Comparison of ENCODE assay signal across 8 mouse cellular contexts in the genomic region with DNA sequence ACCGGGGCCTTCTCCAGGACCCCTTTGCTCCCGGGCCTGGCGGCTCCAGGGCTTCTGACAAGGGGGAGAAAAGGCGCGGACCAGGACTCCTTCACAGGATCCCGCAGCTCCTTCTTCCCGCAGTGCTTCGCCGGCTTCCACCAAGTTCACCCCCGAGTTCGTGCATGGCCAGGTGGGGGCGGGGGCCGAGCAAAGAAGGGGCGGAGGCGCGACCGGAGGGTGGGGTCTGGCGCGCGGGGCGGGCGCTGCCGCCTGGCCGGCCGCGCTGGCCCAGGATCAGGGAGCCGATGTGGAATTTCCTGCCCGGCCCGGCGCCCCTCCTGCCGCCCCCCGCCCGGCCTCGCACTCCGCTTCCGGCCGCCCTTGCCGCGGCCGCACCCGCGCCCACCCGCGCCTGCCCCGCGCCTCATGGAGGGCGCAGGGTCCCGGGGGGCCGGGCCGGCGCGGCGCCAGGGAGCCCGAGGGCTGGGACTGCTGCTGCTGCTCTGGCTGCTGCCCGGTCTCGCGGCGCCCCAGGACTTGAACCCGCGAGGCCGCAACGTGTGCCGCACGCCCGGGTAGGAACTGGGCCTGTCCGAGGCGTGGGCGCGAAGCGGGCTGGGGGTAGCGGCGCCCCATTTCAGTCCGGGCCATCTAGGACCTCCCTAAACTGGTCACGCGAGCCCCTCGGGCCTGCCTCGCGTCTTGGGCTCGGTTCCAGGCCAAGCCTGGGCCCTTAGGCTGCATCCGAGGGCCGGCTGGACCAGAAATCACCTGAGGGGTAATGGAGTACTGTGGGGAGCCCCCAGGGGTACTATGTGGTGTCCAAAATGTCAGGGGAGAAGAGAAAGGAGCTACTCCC. TPM values are rescaled to one million over a fixed set of nuclear protein-coding genes. Genes with fewer than 3 reads are reported as not detected.
DNase-seq lines count a peak whose midpoint lies in the region; ATAC-seq and TF ChIP-seq lines count a peak whose summit lies in the region.

A gene (plus strand): TSS at position 312 of the 841 bp plus-strand sequence.

- ATAC-seq in intestine, embryonic 16.5 days: peak; percentile 64
- ATAC-seq in lung, embryonic 15.5 days (ENCODE audit: borderline replicate concordance, extremely low read depth, low FRiP score, low TSS enrichment): peak; percentile 77
- ATAC-seq in stomach, embryonic 14.5 days (ENCODE audit: insufficient number of reproducible peaks, insufficient read depth, low FRiP score, low read depth): peak; percentile 72

- H3K9ac ChIP-seq in intestine, embryonic 16.5 days (ENCODE audit: low read depth, low read length): peak within 1 kb of the TSS; percentile 85
- H3K9ac ChIP-seq in lung, embryonic 15.5 days: peak within 1 kb of the TSS; percentile 71
- peak within 1 kb of the TSS; percentile 79 for H3K9ac ChIP-seq in stomach, embryonic 14.5 days (replicated peaks; ENCODE audit: low read depth, low read length)

- TF ChIP-seq CTCF in bone marrow macrophage, adult 2 months (IDR thresholded peaks at IDR 0.05; ENCODE audit: low read depth, low read length): no peak
- TF ChIP-seq CTCF in cerebellum, adult 2 months (IDR thresholded peaks at IDR 0.05; ENCODE audit: borderline replicate concordance, insufficient read depth, low read depth, low read length): no peak

- 2% methylated on average over 74 of the region's 81 CpGs for WGBS in intestine, embryonic 16.5 days
- WGBS in lung, embryonic 15.5 days: 2% methylated on average over 52 of the region's 81 CpGs
- WGBS in stomach, embryonic 14.5 days: 1% methylated on average over 71 of the region's 81 CpGs
- 6% methylated on average over 77 of the region's 81 CpGs for WGBS in cerebellum, adult 2 months

- peaks cover 3% of the 10 kb centered on the region; the same call in 1 of the 2 replicates for H3K4me1 ChIP-seq in bone marrow macrophage, adult 2 months (ENCODE audit: control insufficient read depth, insufficient read depth, low read length)
- peaks cover 34% of the 10 kb centered on the region for H3K4me1 ChIP-seq in intestine, embryonic 16.5 days (ENCODE audit: control insufficient read depth, insufficient read depth, low read length)
- H3K4me1 ChIP-seq in lung, embryonic 15.5 days: peaks cover 52% of the 10 kb centered on the region
- peaks cover 27% of the 10 kb centered on the region; the same call in 1 of the 2 replicates for H3K4me1 ChIP-seq in stomach, embryonic 14.5 days (ENCODE audit: control insufficient read depth, insufficient read depth, low read length)
- no peaks in the 10 kb centered on the region for H3K4me1 ChIP-seq in cerebellum, adult 2 months (ENCODE audit: control insufficient read depth, insufficient read depth, low read length)

- H3K4me3 ChIP-seq in bone marrow macrophage, adult 2 months (ENCODE audit: insufficient read depth, low read length): peak within 1 kb of the TSS; percentile 16
- peak within 1 kb of the TSS; percentile 71 for H3K4me3 ChIP-seq in intestine, embryonic 16.5 days (ENCODE audit: low read length)
- H3K4me3 ChIP-seq in lung, embryonic 15.5 days: peak within 1 kb of the TSS; percentile 60
- H3K4me3 ChIP-seq in stomach, embryonic 14.5 days (ENCODE audit: low read depth, low read length): peak within 1 kb of the TSS; percentile 61
- no peak within 1 kb of the TSS for H3K4me3 ChIP-seq in cerebellum, adult 2 months (replicated peaks; ENCODE audit: insufficient read depth, low read depth, low read length)

- H3K4me2 ChIP-seq in intestine, embryonic 16.5 days (ENCODE audit: low read depth, low read length): peak within 1 kb of the TSS; percentile 89
- peak within 1 kb of the TSS; percentile 76 for H3K4me2 ChIP-seq in lung, embryonic 15.5 days
- peak within 1 kb of the TSS; percentile 77 for H3K4me2 ChIP-seq in stomach, embryonic 14.5 days (replicated peaks; ENCODE audit: low read depth, low read length)

- H3K9me3 ChIP-seq in intestine, embryonic 16.5 days (ENCODE audit: control insufficient read depth, low read length): no peaks in the 10 kb centered on the region
- no peaks in the 10 kb centered on the region for H3K9me3 ChIP-seq in lung, embryonic 15.5 days
- no peaks in the 10 kb centered on the region for H3K9me3 ChIP-seq in stomach, embryonic 14.5 days (ENCODE audit: control insufficient read depth, low read depth, low read length)

- DNase-seq in MN1 (ENCODE audit: low spot score): peak; percentile 65
- DNase-seq in gastrocnemius, postnatal 4 days (ENCODE audit: low spot score in 2 of 2): peak; percentile 67 to 80
- DNase-seq in cerebellum, adult 2 months: no peak
- no peak for DNase-seq in frontal cortex, adult 2 months (ENCODE audit: extremely low spot score in 1 of 2, low spot score in 1 of 2)

- peaks cover 26% of the 10 kb centered on the region for H3K27me3 ChIP-seq in intestine, embryonic 16.5 days (replicated peaks; ENCODE audit: control insufficient read depth, insufficient read depth, low read length)
- peaks cover 30% of the 10 kb centered on the region for H3K27me3 ChIP-seq in lung, embryonic 15.5 days
- H3K27me3 ChIP-seq in stomach, embryonic 14.5 days (ENCODE audit: control insufficient read depth, insufficient read depth, low read length): peaks cover 17% of the 10 kb centered on the region
- peaks cover 4% of the 10 kb centered on the region; the same call in 1 of the 2 replicates for H3K27me3 ChIP-seq in cerebellum, adult 2 months (ENCODE audit: control insufficient read depth, insufficient read depth, low read length)

- H3K27ac ChIP-seq in bone marrow macrophage, adult 2 months (ENCODE audit: insufficient read depth, low read depth, low read length): no peak within 1 kb of the TSS
- peak within 1 kb of the TSS; percentile 94 for H3K27ac ChIP-seq in intestine, embryonic 16.5 days (ENCODE audit: low read length)
- peak within 1 kb of the TSS; percentile 94 for H3K27ac ChIP-seq in lung, embryonic 15.5 days
- H3K27ac ChIP-seq in stomach, embryonic 14.5 days (ENCODE audit: low read length): peak within 1 kb of the TSS; percentile 88
- H3K27ac ChIP-seq in cerebellum, adult 2 months (ENCODE audit: insufficient read depth, low read length): no peak within 1 kb of the TSS

- H3K36me3 ChIP-seq in intestine, embryonic 16.5 days (ENCODE audit: control insufficient read depth, insufficient read depth, low read length): no peaks in the 10 kb centered on the region
- peaks cover 10% of the 10 kb centered on the region; the same call in 1 of the 2 replicates for H3K36me3 ChIP-seq in lung, embryonic 15.5 days
- peaks cover 7% of the 10 kb centered on the region; the same call in 1 of the 2 replicates for H3K36me3 ChIP-seq in stomach, embryonic 14.5 days (ENCODE audit: control insufficient read depth, insufficient read depth, low read length)

- no peak for TF ChIP-seq POLR2A in bone marrow macrophage, adult 2 months (IDR thresholded peaks at IDR 0.05; ENCODE audit: borderline replicate concordance, low read depth, low read length)
- no peak for TF ChIP-seq POLR2A in cerebellum, adult 2 months (IDR thresholded peaks at IDR 0.05; ENCODE audit: borderline replicate concordance, insufficient read depth, low read length)

RNA-seq across cellular contexts. Expression of the gene that starts here (rescaled TPM):
- 0.86 and 1.7 TPM in 2 replicates for polyA plus RNA-seq in bone marrow macrophage, adult 2 months (2012; ENCODE audit: insufficient read depth, insufficient read length, missing spikeins)
- 10 to 100 TPM; 33.7 to 37.3 TPM for total RNA-seq in gastrocnemius, postnatal 4 days (2021)
- 4.4 and 5.7 TPM in 2 replicates for polyA plus RNA-seq in intestine, embryonic 16.5 days (2015; fragmentation: Nextera tagmentation; extraction: Ambion mirVana)
- polyA plus RNA-seq in lung, embryonic 15.5 days (2015; fragmentation: Nextera tagmentation; extraction: Ambion mirVana): 20.5 and 23.9 TPM in 2 replicates
- 17.8 and 23.3 TPM in 2 replicates for polyA plus RNA-seq in stomach, embryonic 14.5 days (2014; fragmentation: Nextera tagmentation; extraction: Ambion mirVana)
- 2.1 and 2.5 TPM in 2 replicates for polyA plus RNA-seq in cerebellum, adult 2 months (2012; rRNA removed)
- polyA plus RNA-seq in frontal cortex, adult 2 months (2012; rRNA removed): 4.7 and 4.8 TPM in 2 replicates

Comparison
In these comparisons a context has a peak if more than half of its experiments do, and no peak if none do; other contexts are left out.
1. DNase-seq: peak in MN1 (single experiment) and gastrocnemius, postnatal 4 days (2 of 2); none in cerebellum, adult 2 months (0 of 2) and frontal cortex, adult 2 months (0 of 2).
2. H3K27ac ChIP-seq: peak in intestine, embryonic 16.5 days (single experiment), lung, embryonic 15.5 days (single experiment) and stomach, embryonic 14.5 days (single experiment); none in bone marrow macrophage, adult 2 months (single experiment) and cerebellum, adult 2 months (single experiment).
3. Peak in every context shown above with its lines, with median percentiles within 50 percentile points of each other: ATAC-seq, H3K4me2 ChIP-seq and H3K9ac ChIP-seq.